Mouse (Mus musculus): ENCODE data around the gene Ncam2.

Ncam2 gene

GRCm38 (mm10) chr16:81200201-81201071, at the start of gene Ncam2:
Gene Ncam2, plus strand, starts transcription at chr16:81200697.
- DNase-seq (ENCODE audit: low read depth, low spot score) = peak; percentile 54

GRCm38 (mm10) chr16:81170828-81171227, 29.7 kb upstream of the Ncam2 start:
- DNase-seq (ENCODE audit: low read depth, low spot score) = no peak

GRCm38 (mm10) chr16:81175302-81175943, 25.1 kb upstream of the Ncam2 start:
- DNase-seq (ENCODE audit: low read depth, low spot score) = peak; percentile 71

- no peak for DNase-seq (ENCODE audit: low read depth, low spot score)
Measured at GRCm38 (mm10) chr16:81179801-81180200, 20.7 kb upstream of the Ncam2 start.

- no peak for DNase-seq (ENCODE audit: low read depth, low spot score)
Measured at GRCm38 (mm10) chr16:81187579-81188179, 12.8 kb upstream of the Ncam2 start.

- no peak for DNase-seq (ENCODE audit: low read depth, low spot score)
Measured at GRCm38 (mm10) chr16:81191621-81192020, 8.9 kb upstream of the Ncam2 start.

- DNase-seq (ENCODE audit: low read depth, low spot score) = no peak
Measured at GRCm38 (mm10) chr16:81192607-81193006, 7.9 kb upstream of the Ncam2 start.

GRCm38 (mm10) chr16:81199467-81199866, 1.0 kb upstream of the Ncam2 start:
- no peak for DNase-seq (ENCODE audit: low read depth, low spot score)

GRCm38 (mm10) chr16:81201471-81201870, 974 bp downstream of the Ncam2 start:
- DNase-seq (ENCODE audit: low read depth, low spot score) = no peak

- DNase-seq (ENCODE audit: low read depth, low spot score) = peak; percentile 72
Measured at GRCm38 (mm10) chr16:81201992-81202391, 1.5 kb downstream of the Ncam2 start.

- DNase-seq (ENCODE audit: low read depth, low spot score) = no peak
Measured at GRCm38 (mm10) chr16:81202721-81203161, 2.2 kb downstream of the Ncam2 start.

- DNase-seq (ENCODE audit: low read depth, low spot score) = no peak
Measured at GRCm38 (mm10) chr16:81204405-81205034, 4.0 kb downstream of the Ncam2 start.

GRCm38 (mm10) chr16:81221176-81221575, 20.7 kb downstream of the Ncam2 start:
- no peak for DNase-seq (ENCODE audit: low read depth, low spot score)

GRCm38 (mm10) chr16:81223841-81224240, 23.3 kb downstream of the Ncam2 start:
- DNase-seq (ENCODE audit: low read depth, low spot score) = no peak

- no peak for DNase-seq (ENCODE audit: low read depth, low spot score)
Measured at GRCm38 (mm10) chr16:81224253-81224652, 23.8 kb downstream of the Ncam2 start.

- DNase-seq (ENCODE audit: low read depth, low spot score) = no peak
Measured at GRCm38 (mm10) chr16:81254875-81255274, 54.4 kb downstream of the Ncam2 start.

- no peak for DNase-seq (ENCODE audit: low read depth, low spot score)
Measured at GRCm38 (mm10) chr16:81260429-81260828, 59.9 kb downstream of the Ncam2 start.

- DNase-seq (ENCODE audit: low read depth, low spot score) = no peak
Measured at GRCm38 (mm10) chr16:81273597-81274360, 73.3 kb downstream of the Ncam2 start.

GRCm38 (mm10) chr16:81284241-81284640, 83.7 kb downstream of the Ncam2 start:
- DNase-seq (ENCODE audit: low read depth, low spot score) = peak; percentile 10

GRCm38 (mm10) chr16:81284859-81285837, 84.7 kb downstream of the Ncam2 start:
- DNase-seq (ENCODE audit: low read depth, low spot score) = peak; percentile 30

All from brain, embryonic 18.5 days (tissue).